Mouse (Mus musculus) midbrain, postnatal 0 days (tissue): ENCODE results near the gene Stk17b. TPM values are rescaled to one million over a fixed set of nuclear protein-coding genes. Genes with fewer than 3 reads are reported as not detected.

Source experiments
- ATAC-seq: fragments of 200-750 bp; cut with Nextera tagmentation; 2 replicates; pipeline ENCODE4 v1.8.0; 2017; ENCODE audit warnings: moderate number of reproducible peaks, mild to moderate bottlenecking, moderate TSS enrichment, moderate library complexity; ENCODE audit not compliant: low FRiP score
- DNase-seq: peaks from one replicate; pipeline ENCODE4 v3.0.0-alpha.2; 2015; ENCODE audit warnings: low spot score
- H3K27ac ChIP-seq: fragments of 300-500 bp; sonication (generic); 2 replicates; pipeline ENCODE4 v1.5.1; 2014; ENCODE audit warnings: low read depth, mild to moderate bottlenecking, low read length, mixed read lengths
- H3K27me3 ChIP-seq: fragments of 300-500 bp; sonication (generic); 2 replicates; pipeline ENCODE4 v1.6.1; 2014; ENCODE audit warnings: low read length, control low read depth, mixed read lengths; ENCODE audit not compliant: insufficient read depth
- H3K36me3 ChIP-seq: fragments of 300-500 bp; sonication (generic); 2 replicates; pipeline ENCODE4 v1.6.1; 2014; ENCODE audit warnings: low read length, control low read depth, mixed read lengths; ENCODE audit not compliant: insufficient read depth
- H3K4me1 ChIP-seq: fragments of 300-500 bp; sonication (generic); 2 replicates; pipeline ENCODE4 v1.6.1; 2014; ENCODE audit warnings: mild to moderate bottlenecking, control low read depth, antibody characterized with exemption, low read length, mixed read lengths; ENCODE audit not compliant: insufficient read depth
- H3K4me2 ChIP-seq: fragments of 300-500 bp; sonication (generic); 2 replicates; pipeline ENCODE4 v1.6.1; 2014; ENCODE audit warnings: low read depth, mild to moderate bottlenecking, low read length, mixed read lengths; ENCODE audit not compliant: poor library complexity, severe bottlenecking
- H3K4me3 ChIP-seq: fragments of 300-500 bp; sonication (generic); 2 replicates; pipeline ENCODE4 v1.5.1; 2014; ENCODE audit warnings: low read depth, mild to moderate bottlenecking, low read length, moderate library complexity
- H3K9ac ChIP-seq: fragments of 300-500 bp; sonication (generic); replicated peaks from 2 replicates; pipeline ENCODE4 v1.6.1; 2014; ENCODE audit warnings: mild to moderate bottlenecking, low read length, moderate library complexity, mixed read lengths; ENCODE audit not compliant: poor library complexity, severe bottlenecking
- H3K9me3 ChIP-seq: fragments of 300-500 bp; sonication (generic); 2 replicates; pipeline ENCODE4 v1.6.1; 2016; ENCODE audit warnings: low read length, control low read depth
- CTCF ChIP-seq: IDR thresholded peaks from 2 replicates; pipeline ENCODE4 v1.5.1; 2016; ENCODE audit warnings: antibody characterized with exemption, mild to moderate bottlenecking
- WGBS: fragments of 180-500 bp; shearing (Covaris S2); extraction: QIAGEN DNeasy Blood & Tissue Kit; methylation state at CpG from one replicate; pipeline ENCODE4 v1.1.7; 2014; 5-methylcytosine and 5-hydroxymethylcytosine counted together
- polyA plus RNA-seq: library from polyadenylated mRNA; unstranded; fragments of >200 nt; fragmentation: Nextera tagmentation; extraction: Ambion mirVana; gene quantifications from 2 replicates; pipeline ENCODE4 v1.2.1, GENCODE M21; 2015
- total RNA-seq: library from RNA; depleted of rRNA; stranded (reverse); fragments of >200 nt; gene quantifications from 2 replicates; pipeline ENCODE4 v1.2.3, GENCODE M21; 2014

Gene Stk17b
- total and polyA plus RNA-seq, 2 experiments from 2014 or later: 3.2 to 5.3 TPM

DNA sequence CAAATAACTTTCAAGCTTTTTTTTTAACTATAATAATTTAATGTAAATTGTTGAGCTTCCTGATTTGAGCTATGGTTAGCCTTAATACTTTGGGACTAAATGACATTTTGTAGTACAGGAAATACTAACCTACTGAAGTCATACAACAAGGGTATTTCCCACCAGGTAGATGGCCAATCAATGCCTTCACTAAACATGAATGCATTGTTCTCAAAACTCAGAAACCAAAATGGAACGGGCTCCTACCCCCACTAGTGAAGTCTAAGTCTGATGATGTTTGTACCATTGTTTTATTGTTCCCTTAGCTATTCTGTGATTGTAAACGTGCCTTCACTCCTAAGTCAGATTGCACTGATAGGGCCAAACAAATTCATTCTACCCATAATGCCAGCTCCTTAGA lies 23.2 kb upstream of the Stk17b start:
- no peaks in the 10 kb centered on the region for H3K36me3 ChIP-seq
- no peak overlapping the region for H3K27ac ChIP-seq
- H3K4me3 ChIP-seq: no peak overlapping the region
- DNase-seq: no peak
- no peak overlapping the region for H3K9ac ChIP-seq
- no peak for TF ChIP-seq CTCF
- no peak for ATAC-seq
- WGBS: 89% methylated on average over 2 of the region's 2 CpGs
- no peak overlapping the region for H3K4me2 ChIP-seq
- no peaks in the 10 kb centered on the region for H3K9me3 ChIP-seq
- H3K27me3 ChIP-seq: no peaks in the 10 kb centered on the region
- no peaks in the 10 kb centered on the region for H3K4me1 ChIP-seq

DNA sequence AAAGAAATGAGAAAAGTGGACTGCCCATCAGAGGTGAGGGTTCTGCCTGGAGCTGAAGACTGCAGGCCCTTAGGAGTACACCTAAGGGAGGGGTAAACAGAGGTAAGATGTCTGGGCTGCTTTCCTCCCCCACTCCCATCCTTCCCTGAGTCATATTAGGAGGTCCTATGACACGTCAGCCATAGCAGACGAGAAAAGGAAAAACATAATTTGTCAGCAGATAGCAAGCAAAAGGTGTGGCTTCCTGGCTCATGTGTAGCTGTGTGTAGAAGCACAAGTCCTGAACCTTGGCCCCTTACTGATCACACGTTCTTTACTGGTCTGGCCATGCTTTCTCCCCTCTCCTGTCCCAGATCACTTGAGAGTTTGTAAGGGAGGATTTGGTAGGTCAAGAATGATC lies 12.8 kb upstream of the Stk17b start:
- Histone ChIP-seq H3K36me3 (no peaks in the 10 kb centered on the region), H3K27me3 (no peaks in the 10 kb centered on the region), H3K9ac (no peak overlapping the region), H3K9me3 (no peaks in the 10 kb centered on the region), H3K4me3 (no peak overlapping the region), H3K4me1 (no peaks in the 10 kb centered on the region), H3K27ac (no peak overlapping the region), H3K4me2 (no peak overlapping the region)
- WGBS: 90% methylated on average over 3 of the region's 3 CpGs
- ATAC-seq (no peak), DNase-seq (no peak)
- no peak for TF ChIP-seq CTCF

DNA sequence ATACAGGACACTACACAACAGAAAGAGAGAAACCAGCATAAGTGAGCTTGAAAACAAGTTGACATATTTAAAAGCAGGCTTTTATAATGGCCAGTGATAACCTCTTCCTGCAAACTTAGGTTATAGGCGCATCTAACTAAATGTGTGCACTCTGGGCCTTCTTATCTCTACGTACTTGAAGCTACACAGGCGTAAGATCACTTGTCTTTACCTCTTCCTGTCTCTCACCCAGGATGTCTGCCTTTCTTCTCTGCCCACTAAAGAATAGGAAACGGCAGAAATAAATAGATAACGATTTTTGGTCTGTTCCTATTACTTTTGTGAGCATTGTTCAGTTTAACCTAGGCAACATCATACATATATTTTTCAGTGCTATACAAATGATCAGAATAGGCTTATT lies 12.1 kb upstream of the Stk17b start:
- ATAC-seq (no peak), DNase-seq (no peak)
- no peaks in the 10 kb centered on the region for H3K9me3 ChIP-seq
- no peak overlapping the region for H3K4me2 ChIP-seq
- H3K4me1 ChIP-seq: no peaks in the 10 kb centered on the region
- H3K27ac ChIP-seq: no peak overlapping the region
- no peak overlapping the region for H3K4me3 ChIP-seq
- 90% methylated on average over 5 of the region's 5 CpGs for WGBS
- TF ChIP-seq CTCF: no peak
- H3K27me3 ChIP-seq: no peaks in the 10 kb centered on the region
- H3K9ac ChIP-seq: no peak overlapping the region
- H3K36me3 ChIP-seq: no peaks in the 10 kb centered on the region

DNA sequence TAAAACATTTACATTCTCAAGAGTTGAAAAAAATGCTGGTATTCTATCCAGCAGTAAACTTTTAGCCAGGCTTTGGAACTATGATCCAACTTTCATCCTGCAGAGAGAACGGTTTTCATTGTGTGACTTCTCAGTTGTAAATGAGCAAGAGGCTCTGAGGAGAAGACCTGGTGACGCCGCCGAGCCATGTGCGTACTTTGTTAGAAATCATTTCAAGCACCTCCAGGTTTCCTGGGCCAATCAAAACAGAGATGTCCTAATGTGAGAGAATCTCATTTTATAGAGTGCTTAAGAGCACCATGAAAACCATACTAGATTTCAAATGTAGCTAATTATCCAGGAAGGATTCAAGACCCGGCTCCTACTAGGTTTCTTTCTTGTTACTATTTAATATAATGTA lies 11.2 kb upstream of the Stk17b start:
- H3K9me3 ChIP-seq: no peaks in the 10 kb centered on the region
- TF ChIP-seq CTCF: no peak
- DNase-seq: no peak
- H3K27me3 ChIP-seq: no peaks in the 10 kb centered on the region
- ATAC-seq: no peak
- no peak overlapping the region for H3K4me3 ChIP-seq
- H3K4me1 ChIP-seq: no peaks in the 10 kb centered on the region
- no peak overlapping the region for H3K9ac ChIP-seq
- H3K36me3 ChIP-seq: no peaks in the 10 kb centered on the region
- H3K4me2 ChIP-seq: no peak overlapping the region
- WGBS: 91% methylated on average over 6 of the region's 6 CpGs
- no peak overlapping the region for H3K27ac ChIP-seq

DNA sequence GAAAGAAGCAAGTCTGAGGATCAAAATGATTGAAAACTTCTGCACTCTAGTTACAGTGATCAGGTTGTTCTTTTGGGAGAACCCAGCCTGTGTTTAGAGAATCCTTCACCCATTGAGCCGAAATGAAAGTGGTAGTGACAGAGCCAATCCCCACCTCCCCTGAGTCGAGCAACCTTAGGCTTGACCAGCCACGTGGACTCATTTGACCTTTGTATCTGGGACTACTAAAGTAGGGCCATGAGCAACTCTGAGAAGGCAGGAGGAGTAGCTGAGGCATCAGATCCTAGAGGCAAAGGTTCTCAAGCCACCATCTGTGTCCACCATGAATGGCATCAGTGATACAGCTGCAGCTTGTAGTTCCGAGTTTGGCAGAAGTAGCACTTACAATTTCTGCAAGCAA lies 10.6 kb upstream of the Stk17b start:
- DNase-seq (no peak), ATAC-seq (no peak)
- H3K27ac ChIP-seq: no peak overlapping the region
- no peaks in the 10 kb centered on the region for H3K4me1 ChIP-seq
- no peak overlapping the region for H3K4me2 ChIP-seq
- TF ChIP-seq CTCF: no peak
- no peak overlapping the region for H3K9ac ChIP-seq
- no peaks in the 10 kb centered on the region for H3K27me3 ChIP-seq
- no peak overlapping the region for H3K4me3 ChIP-seq
- WGBS: 81% methylated on average over 4 of the region's 4 CpGs
- H3K9me3 ChIP-seq: no peaks in the 10 kb centered on the region
- H3K36me3 ChIP-seq: no peaks in the 10 kb centered on the region

GRCm38 (mm10) chr1:53795081-53795480 lies 10.1 kb upstream of the Stk17b start:
- Histone ChIP-seq H3K36me3 (no peaks in the 10 kb centered on the region), H3K27me3 (no peaks in the 10 kb centered on the region), H3K9ac (no peak overlapping the region), H3K9me3 (no peaks in the 10 kb centered on the region), H3K27ac (no peak overlapping the region), H3K4me2 (no peak overlapping the region), H3K4me3 (no peak overlapping the region), H3K4me1 (no peaks in the 10 kb centered on the region)
- no peak for TF ChIP-seq CTCF
- DNase-seq (no peak), ATAC-seq (no peak)
- 91% methylated on average over 5 of the region's 5 CpGs for WGBS
